Comparison of ENCODE assay signal across 19 mouse cellular contexts in the genomic region with DNA sequence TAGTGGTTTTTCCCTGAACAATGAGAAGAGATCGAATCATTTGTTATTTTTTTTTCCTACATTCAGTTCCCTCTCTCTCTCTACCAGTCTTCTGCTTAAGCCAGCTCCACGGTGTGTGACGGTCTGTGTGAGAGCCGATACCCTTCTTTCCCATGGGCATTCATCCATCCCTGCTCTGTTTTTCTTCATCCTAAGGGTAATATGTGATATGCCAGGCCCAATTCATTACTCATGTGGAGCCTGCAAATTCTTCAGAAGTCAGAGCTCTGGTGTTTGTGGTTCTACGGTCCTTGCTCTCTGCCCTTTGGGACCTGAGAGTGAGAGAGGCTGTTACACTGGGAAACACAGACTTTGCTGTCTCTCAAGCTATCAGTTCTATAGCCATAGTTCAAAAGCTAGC.
A peak's percentile ranks its signal among the peaks of the same experiment; 100 is the strongest.
DNase-seq lines count a peak whose midpoint lies in the region; ATAC-seq and TF ChIP-seq lines count a peak whose summit lies in the region.
"Had no signal": no experiment of that assay in that cellular context is flagged by ENCODE, and none has a peak within 500 bp of the region (broad histone marks: within the 10 kb centered on the region; RNA-seq: fewer than 3 reads in every experiment).

No protein-coding gene starts in this region.

- no peak for DNase-seq in kidney, postnatal 4 days
- DNase-seq in lung, postnatal 10 days, result peak; percentile 4
- DNase-seq in lung, postnatal 0 days (ENCODE audit: low spot score), result no peak
- DNase-seq in Patski (ENCODE audit: low read depth, low spot score), result peak; percentile 47
- DNase-seq: adrenal gland, postnatal 10 days; cerebellum, adult 11 months; cerebellum, adult 8-10 months; cerebellum, postnatal 14 days; gastrocnemius, postnatal 36 days; heart, adult 11 months; heart, postnatal 10 days; heart, postnatal 4 days had no signal

- no peaks in the 10 kb centered on the region for H3K27me3 ChIP-seq in kidney, embryonic 15.5 days
- no peaks in the 10 kb centered on the region for H3K27me3 ChIP-seq in lung, postnatal 0 days (replicated peaks; ENCODE audit: insufficient read depth, low read length)
- H3K27me3 ChIP-seq in Patski, result no peaks in the 10 kb centered on the region
- H3K27me3 ChIP-seq in heart, embryonic 12.5 days (replicated peaks), result no peaks in the 10 kb centered on the region
- H3K27me3 ChIP-seq: embryonic facial prominence, embryonic 15.5 days; forebrain, embryonic 15.5 days; hindbrain, embryonic 12.5 days had no signal

- 37% methylated on average over 5 of the region's 5 CpGs for whole genome bisulfite sequencing in kidney, embryonic 15.5 days
- WGBS in lung, postnatal 0 days, result 76% methylated on average over 5 of the region's 5 CpGs
- 64% methylated on average over 5 of the region's 5 CpGs for WGBS in heart, embryonic 12.5 days

- POLR2A ChIA-PET in Patski (lab: Charles Lee), result no interaction called here

- peaks cover 4% of the 10 kb centered on the region; the same call in 1 of the 2 replicates for H3K4me1 ChIP-seq in kidney, embryonic 15.5 days
- no peaks in the 10 kb centered on the region for H3K4me1 ChIP-seq in lung, postnatal 0 days (ENCODE audit: insufficient read depth, low read depth, low read length)
- H3K4me1 ChIP-seq in heart, embryonic 12.5 days (replicated peaks), result no peaks in the 10 kb centered on the region
- H3K4me1 ChIP-seq: embryonic facial prominence, embryonic 15.5 days; forebrain, embryonic 15.5 days; hindbrain, embryonic 12.5 days had no signal

- H3K9me3 ChIP-seq in kidney, embryonic 15.5 days (replicated peaks), result no peaks in the 10 kb centered on the region
- no peaks in the 10 kb centered on the region for H3K9me3 ChIP-seq in lung, postnatal 0 days (ENCODE audit: low read length)
- H3K9me3 ChIP-seq in heart, embryonic 12.5 days (replicated peaks), result no peaks in the 10 kb centered on the region
- H3K9me3 ChIP-seq: embryonic facial prominence, embryonic 15.5 days; forebrain, embryonic 15.5 days; hindbrain, embryonic 12.5 days had no signal

- no peak for TF ChIP-seq CTCF in lung, postnatal 0 days (IDR thresholded peaks at IDR 0.05)
- no peak for TF ChIP-seq CTCF in Patski (IDR thresholded peaks at IDR 0.05)

- H3K4me2 ChIP-seq in kidney, embryonic 15.5 days, result no peak overlapping the region
- H3K4me2 ChIP-seq in lung, postnatal 0 days (replicated peaks; ENCODE audit: low read depth, low read length), result no peak overlapping the region
- H3K4me2 ChIP-seq in heart, embryonic 12.5 days, result no peak overlapping the region
- H3K4me2 ChIP-seq: embryonic facial prominence, embryonic 15.5 days; forebrain, embryonic 15.5 days; hindbrain, embryonic 12.5 days had no signal

- no peak for TF ChIP-seq EP300 in lung, postnatal 0 days (IDR thresholded peaks at IDR 0.05)

- no peaks in the 10 kb centered on the region for H3K36me3 ChIP-seq in kidney, embryonic 15.5 days
- no peaks in the 10 kb centered on the region for H3K36me3 ChIP-seq in lung, postnatal 0 days (ENCODE audit: insufficient read depth, low read length)
- H3K36me3 ChIP-seq in heart, embryonic 12.5 days, result no peaks in the 10 kb centered on the region
- H3K36me3 ChIP-seq: embryonic facial prominence, embryonic 15.5 days; forebrain, embryonic 15.5 days; hindbrain, embryonic 12.5 days had no signal

- H3K27ac ChIP-seq in kidney, embryonic 15.5 days, result no peak overlapping the region
- no peak overlapping the region for H3K27ac ChIP-seq in lung, postnatal 0 days (ENCODE audit: low read length)
- no peak overlapping the region for H3K27ac ChIP-seq in heart, embryonic 12.5 days (ENCODE audit: poor library complexity, severe bottlenecking)
- H3K27ac ChIP-seq: embryonic facial prominence, embryonic 15.5 days; forebrain, embryonic 15.5 days; hindbrain, embryonic 12.5 days had no signal

- CTCF ChIA-PET in Patski (lab: Charles Lee), result interaction anchor here (0.6 to 2.0 kb wide), 4 partner anchors 11 to 170 kb away, joined by 3 to 8 read pairs (median 3); no protein-coding TSS in a partner anchor

- in situ Hi-C loops in Patski (cut with MboI; ENCODE audit: low pct_unique_long_range_greater_than_20kb), result no loop called here

- ATAC-seq in kidney, embryonic 15.5 days (replicated peaks; ENCODE audit: low FRiP score), result peak; percentile 92
- ATAC-seq in lung, postnatal 0 days, result no peak
- peak; percentile 71 for ATAC-seq in Patski
- no peak for ATAC-seq in heart, embryonic 12.5 days (ENCODE audit: insufficient number of reproducible peaks, low FRiP score)
- ATAC-seq: forebrain, embryonic 15.5 days; hindbrain, embryonic 16.5 days had no signal

- H3K9ac ChIP-seq in kidney, embryonic 15.5 days, result no peak overlapping the region
- H3K9ac ChIP-seq in lung, postnatal 0 days (replicated peaks; ENCODE audit: low read depth), result no peak overlapping the region
- H3K9ac ChIP-seq in heart, embryonic 12.5 days, result no peak overlapping the region
- H3K9ac ChIP-seq: embryonic facial prominence, embryonic 15.5 days; forebrain, embryonic 15.5 days; hindbrain, embryonic 12.5 days had no signal

- no peak overlapping the region for H3K4me3 ChIP-seq in kidney, embryonic 15.5 days (replicated peaks)
- H3K4me3 ChIP-seq in lung, postnatal 0 days (ENCODE audit: low read depth, low read length), result no peak overlapping the region
- no peak overlapping the region for H3K4me3 ChIP-seq in heart, embryonic 12.5 days
- H3K4me3 ChIP-seq: embryonic facial prominence, embryonic 15.5 days; erythroblast, embryonic 14.5 days; forebrain, embryonic 15.5 days; hindbrain, embryonic 12.5 days had no signal

Comparison
In these comparisons a context has a peak if more than half of its experiments do, and no peak if none do; other contexts are left out.
1. DNase-seq: peak in lung, postnatal 10 days (single experiment) and Patski (single experiment); none in kidney, postnatal 4 days (0 of 2) and lung, postnatal 0 days (single experiment).
2. ATAC-seq: peak in kidney, embryonic 15.5 days (single experiment) and Patski (single experiment); none in lung, postnatal 0 days (single experiment) and heart, embryonic 12.5 days (single experiment).